Mouse (Mus musculus): Measurements from ENCODE around the gene Gfap.

Gene Gfap

DNA sequence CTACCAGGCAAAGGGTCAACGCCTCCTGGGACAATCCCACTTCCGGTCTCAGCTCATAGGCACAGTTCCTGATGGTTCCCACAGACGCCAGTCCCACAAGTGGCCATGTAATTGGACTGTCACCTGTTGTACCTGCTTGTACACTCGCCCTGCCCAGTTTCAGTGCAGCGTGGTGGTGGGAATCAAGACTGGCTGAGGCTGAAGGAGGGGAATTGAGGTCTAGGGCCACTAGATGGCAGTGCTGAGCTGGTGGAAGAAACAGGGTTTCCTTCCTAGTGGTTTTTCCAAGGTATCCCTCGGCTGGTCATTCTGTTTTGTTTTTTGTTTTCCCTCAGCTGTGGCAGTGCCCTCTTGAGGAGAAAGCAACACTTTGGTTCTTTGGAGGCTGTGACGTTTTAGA is at the start of gene Gfap:
Gfap (minus strand) TSS at position 150 of the 400 bp plus-strand sequence.
- peak; percentile 91 for DNase-seq

GRCm38 (mm10) chr11:102948043-102948961 is 47.6 kb upstream of the Gfap start:
- DNase-seq = peak; percentile 53

GRCm38 (mm10) chr11:102946992-102947343 is 46.3 kb upstream of the Gfap start:
- DNase-seq = no peak

- DNase-seq = peak; percentile 91
Measured at GRCm38 (mm10) chr11:102946265-102946991, 45.7 kb upstream of the Gfap start, which contains the start of gene C1ql1. Gene C1ql1, minus strand, starts transcription at chr11:102946688.

- DNase-seq = no peak
Measured at GRCm38 (mm10) chr11:102945306-102946264, 44.9 kb upstream of the Gfap start.

DNA sequence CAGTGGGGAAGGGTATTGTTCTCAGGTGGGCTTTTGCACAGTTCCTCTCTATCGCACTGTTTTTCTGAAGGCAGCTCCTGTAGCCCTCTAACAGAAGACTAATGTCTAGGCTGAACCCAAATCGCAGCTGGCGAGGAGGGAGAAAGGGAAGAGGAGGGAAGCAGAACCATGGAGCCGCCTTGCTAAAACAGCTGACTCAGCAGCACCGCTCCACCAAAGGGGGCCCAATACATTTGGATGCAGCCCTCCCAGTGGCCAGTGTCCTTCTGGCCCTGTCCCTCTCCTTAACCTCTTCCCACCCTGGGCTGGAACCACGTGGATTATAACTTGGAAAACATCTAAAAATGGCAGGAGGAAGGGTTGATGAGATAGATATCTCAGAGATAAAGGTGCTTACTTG is 40.5 kb upstream of the Gfap start:
- no peak for DNase-seq

DNA sequence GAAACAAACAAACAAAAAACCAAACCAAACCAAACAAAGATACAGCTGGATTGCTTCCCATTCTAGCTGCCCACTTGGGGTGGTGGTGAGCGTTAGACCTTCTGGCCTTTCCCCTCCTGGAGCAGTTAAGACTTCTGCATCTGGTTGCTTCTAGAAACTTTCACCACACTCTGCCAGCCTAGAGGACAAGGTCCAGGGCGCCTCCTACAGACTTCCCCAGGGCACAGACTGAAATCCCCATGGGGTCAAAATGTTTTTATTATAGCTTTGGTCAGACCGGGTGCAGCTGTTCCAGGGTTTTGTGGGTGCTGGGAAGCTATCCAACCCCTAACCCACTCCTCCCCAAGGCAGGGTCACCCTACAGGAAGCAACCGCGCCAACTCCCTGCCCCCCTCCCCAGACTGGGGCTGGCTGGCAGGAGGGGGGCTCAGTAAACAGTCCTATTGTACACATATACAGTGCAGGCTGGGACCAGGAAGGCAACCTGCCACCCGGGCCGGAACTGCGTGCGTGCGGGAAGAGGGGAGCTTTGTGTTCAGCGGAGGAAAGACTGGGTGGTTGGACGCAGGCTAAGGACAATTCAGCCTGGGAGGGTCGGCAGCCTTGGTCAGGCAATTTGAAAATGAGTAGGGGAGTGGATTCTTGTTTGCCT is 38.4 kb upstream of the Gfap start:
- no peak for DNase-seq

DNA sequence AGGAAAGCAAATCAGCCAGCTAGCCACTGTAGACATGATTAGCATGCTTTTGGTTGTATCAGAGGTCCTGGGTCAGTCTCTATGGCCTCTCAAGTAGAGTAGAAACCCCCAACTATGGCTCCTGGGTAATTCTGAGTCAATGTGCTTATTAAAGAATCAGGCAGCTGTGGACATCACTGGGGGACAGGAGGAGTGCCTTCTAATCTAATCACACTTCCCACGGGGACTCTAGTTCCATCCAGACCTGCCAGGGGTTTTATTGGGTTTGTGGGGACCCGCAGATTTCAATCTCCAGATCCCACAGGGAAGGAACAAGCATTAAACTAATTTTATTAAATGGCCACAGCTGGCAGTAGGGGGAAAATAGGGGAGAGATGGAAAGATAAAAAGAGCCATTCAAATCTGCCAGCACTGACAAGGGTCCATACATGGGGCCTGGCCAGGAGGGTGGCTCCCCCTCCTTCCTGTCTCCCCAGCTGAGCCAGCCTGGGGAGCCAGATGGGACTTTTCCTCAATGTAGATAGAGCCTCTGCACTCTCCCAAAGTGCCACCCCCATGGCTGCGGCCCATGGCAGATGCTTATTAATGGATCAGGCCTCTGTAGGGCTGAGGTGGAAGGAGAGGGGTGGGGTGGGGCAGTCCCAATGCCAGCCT is 36.9 kb upstream of the Gfap start:
- DNase-seq = no peak

DNA sequence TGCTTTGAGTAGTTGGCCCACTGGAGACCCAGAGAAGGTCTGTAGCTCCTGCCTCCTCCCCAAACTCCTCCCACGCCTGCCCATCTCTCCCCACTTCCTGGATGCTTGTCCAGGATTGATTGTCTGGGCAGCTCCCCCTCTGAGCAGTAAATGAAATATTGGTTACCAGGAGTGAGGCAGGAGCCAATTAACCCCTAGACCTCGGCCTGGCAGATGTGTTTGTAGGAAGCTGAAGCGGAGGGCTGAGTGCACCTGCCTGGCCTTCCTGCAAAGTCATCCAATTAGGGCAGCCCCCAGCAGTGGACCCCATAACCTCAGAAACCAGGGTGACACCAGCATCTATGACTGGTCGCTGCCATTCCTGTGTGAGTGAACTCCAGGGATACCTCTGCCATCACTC is 35.6 kb upstream of the Gfap start:
- DNase-seq = no peak

DNA sequence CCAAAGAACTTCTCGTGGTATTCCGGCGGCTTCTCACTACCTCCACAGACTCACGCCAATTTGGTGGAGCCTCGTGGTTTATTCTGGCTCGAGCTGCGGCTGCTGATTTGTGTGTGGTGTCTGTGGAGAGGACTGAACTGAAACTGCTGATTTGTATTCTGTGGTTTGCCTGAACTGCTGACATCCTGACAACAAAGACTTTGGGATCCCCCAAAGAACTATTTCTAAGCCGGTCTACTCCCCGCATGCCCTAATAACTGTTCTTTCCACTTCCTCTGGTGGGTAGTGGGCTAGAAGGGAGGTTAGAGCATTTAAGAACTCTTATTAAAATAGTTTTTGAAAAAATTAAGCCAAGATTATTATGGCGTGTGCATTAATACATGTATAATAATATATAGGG is 30.0 kb upstream of the Gfap start:
- DNase-seq = no peak

DNA sequence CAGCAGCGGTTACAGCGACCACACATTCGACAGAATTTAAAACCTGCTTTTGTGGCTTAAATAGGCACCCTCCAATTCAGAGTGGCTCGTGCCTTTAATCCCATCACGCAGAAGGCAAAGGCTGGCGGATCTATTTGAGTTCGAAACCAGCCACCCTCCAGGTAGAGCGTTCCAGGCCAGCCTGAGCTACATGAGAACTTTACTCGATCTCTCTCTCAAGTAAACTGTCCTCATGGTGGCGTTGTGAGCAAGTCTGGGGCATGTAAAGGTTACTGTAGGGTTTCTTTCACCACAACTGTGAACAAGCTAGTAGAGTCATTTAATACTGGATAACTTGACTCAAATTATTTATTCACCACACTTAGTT is 24.6 kb upstream of the Gfap start:
- peak; percentile 74 for DNase-seq

- peak; percentile 96 for DNase-seq
Measured at GRCm38 (mm10) chr11:102924557-102925350, 24.0 kb upstream of the Gfap start, which contains the start of gene Kif18b. Gene Kif18b, minus strand, starts transcription at chr11:102925124.

DNA sequence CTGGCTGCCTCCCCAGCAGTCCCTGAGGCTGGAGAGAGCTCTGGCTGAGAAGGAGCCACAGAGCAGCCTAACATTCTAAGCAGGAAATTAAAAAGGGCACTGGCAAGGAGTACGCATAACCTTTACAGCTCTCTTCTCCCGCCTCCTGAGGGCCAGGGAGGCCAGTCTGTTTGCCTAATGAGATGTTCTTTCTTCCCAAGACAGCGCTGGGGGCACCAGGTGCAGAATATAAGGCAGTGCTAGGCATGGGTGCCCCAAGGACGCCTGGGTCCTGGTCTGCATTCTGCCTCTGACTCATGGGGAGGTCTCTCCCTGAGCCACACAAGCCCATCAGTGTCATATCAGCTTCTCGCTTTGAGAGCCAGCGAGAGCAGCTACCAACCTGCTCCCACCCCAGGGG is 20.8 kb upstream of the Gfap start:
- no peak for DNase-seq

DNA sequence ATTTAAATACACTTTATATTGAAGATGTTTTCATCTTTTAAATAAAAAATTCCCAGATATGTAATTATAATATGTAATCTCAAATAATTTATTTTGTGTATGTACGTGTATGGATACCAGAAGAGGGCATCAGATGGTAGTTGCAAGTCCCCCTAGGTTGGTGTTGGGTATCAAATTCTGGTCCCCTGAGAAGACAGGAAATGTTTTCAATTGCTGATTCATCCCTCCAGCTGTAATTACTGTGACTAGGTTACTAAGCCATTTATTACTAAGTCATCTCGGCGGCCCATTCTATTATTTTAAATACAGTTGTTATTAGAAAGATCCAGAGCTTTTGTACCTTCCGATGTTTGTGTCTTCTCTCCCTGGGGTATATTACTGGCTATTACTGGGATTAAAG is 17.4 kb upstream of the Gfap start:
- no peak for DNase-seq

DNA sequence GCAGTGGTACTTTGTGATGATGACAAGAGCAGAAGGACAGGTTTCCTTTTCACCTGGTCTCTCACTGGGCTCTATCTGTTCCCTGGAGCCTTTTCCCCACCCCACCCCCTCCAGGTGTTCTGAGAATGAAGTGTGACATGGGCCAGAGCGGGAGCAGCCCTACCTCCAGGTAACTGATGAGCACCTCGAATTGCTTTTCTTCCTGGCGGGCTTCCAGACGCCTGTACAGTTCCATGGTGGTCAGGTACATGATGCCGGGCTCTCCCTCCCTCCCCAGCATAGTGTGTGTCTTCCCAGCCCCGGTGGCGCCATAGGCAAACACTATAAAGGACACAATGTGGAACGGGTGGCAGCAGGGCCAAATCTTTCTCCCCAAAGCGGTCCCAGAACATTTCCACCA is 14.7 kb upstream of the Gfap start:
- DNase-seq = no peak

DNA sequence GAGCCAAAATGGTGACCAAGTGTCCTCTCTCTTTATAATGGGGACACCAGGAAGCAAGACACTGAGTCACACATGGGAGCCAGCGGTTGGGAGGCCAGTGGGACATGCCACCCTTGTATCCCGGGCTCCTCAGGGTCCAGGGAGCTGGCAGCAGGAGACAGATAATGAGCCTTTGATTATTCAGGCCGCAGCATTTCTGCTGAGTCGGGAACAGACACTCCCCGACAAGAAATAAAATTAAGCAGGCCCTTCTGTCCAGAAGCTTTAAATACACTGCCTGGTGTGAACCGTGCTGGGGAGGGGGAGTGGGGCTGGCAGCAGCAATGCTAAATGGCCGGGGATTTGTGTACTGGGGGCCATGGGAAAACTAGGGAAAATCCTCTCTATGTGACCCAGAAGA is 10.7 kb upstream of the Gfap start:
- DNase-seq = no peak

- DNase-seq = no peak
Measured at GRCm38 (mm10) chr11:102903654-102904053, 2.9 kb upstream of the Gfap start.

DNA sequence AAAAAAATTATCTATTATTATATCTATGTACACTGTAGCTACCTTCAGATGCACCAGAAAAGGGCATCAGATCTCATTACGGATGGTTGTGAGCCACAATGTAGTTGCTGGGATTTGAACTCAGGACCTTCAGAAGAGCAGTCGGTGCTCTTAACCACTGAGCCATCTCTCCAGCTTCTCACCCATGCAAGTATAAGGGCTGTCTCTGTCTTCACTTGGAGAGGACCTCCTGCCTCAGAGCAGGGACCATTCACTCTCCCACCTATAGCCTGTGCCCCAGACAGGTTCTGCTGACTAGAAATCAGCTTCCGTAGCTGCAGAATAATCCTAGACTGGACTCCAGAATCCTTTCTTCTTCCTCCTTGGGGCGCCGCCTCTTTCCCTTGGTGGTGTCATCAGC is 1.4 kb upstream of the Gfap start:
- DNase-seq = no peak

DNA sequence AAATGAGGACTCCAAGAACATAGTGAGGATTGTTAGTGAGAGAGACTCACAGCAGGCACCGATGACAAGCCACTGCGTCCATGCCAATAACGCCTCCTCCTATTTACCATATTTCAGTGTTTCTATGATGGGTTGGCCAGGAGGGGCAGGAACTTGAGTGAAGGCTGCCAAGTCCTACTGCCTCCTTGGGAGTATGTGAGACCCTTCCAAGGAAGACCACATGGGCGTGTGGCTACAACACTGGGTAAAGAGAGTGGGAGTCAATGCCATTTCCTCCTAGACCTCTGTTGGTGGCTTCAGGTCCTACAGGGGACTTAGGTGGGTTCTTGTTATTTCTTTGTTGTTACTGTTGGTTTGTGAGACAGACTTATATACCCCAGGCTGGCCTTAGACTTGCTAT is 487 bp upstream of the Gfap start:
- DNase-seq = no peak

- no peak for DNase-seq
Measured at GRCm38 (mm10) chr11:102898408-102898807, 2.3 kb downstream of the Gfap start.

DNA sequence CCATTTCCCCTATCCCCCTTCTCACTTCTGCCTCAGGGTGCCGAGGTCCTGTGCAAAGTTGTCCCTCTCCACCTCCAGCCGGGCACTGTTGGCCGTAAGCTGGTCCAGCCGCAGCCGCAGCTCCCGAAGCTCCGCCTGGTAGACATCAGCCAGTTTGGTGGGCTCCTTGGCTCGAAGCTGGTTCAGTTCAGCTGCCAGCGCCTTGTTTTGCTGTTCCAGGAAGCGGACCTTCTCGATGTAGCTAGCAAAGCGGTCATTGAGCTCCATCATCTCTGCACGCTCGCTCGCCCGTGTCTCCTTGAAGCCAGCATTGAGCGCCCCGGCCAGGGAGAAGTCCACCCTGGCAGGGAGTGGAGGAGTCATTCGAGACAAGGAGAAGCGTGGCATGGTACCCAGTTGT is 4.1 kb downstream of the Gfap start:
- DNase-seq = no peak

Measured in lung, postnatal 10 days (tissue).